Comparison of ENCODE assay signal across 26 mouse cellular contexts in genomic region chr4:129626035-129626434, GRCm38 (mm10). TPM values are rescaled to one million over a fixed set of nuclear protein-coding genes. Genes with fewer than 3 reads are reported as not detected.
DNase-seq lines count a peak whose midpoint lies in the region; ATAC-seq and TF ChIP-seq lines count a peak whose summit lies in the region.
"Had no signal": no experiment of that assay in that cellular context is flagged by ENCODE, and none has a peak within 500 bp of the region (broad histone marks: within the 10 kb centered on the region; RNA-seq: fewer than 3 reads in every experiment).

No protein-coding gene starts in this region.

- WGBS in forebrain, embryonic 16.5 days: 79% methylated on average over 6 of the region's 6 CpGs
- WGBS in forebrain, embryonic 14.5 days: 66% methylated on average over 6 of the region's 6 CpGs
- WGBS in neural tube, embryonic 15.5 days: 77% methylated on average over 6 of the region's 6 CpGs

- no peak overlapping the region for H3K4me2 ChIP-seq in forebrain, embryonic 16.5 days (ENCODE audit: low read length)
- no peak overlapping the region for H3K4me2 ChIP-seq in forebrain, embryonic 14.5 days (ENCODE audit: low read length)
- no peak overlapping the region for H3K4me2 ChIP-seq in neural tube, embryonic 15.5 days

- no peaks in the 10 kb centered on the region for H3K9me3 ChIP-seq in forebrain, embryonic 16.5 days (ENCODE audit: control insufficient read depth, low read length)
- H3K9me3 ChIP-seq in forebrain, embryonic 14.5 days (replicated peaks; ENCODE audit: control insufficient read depth, low read length): no peaks in the 10 kb centered on the region
- H3K9me3 ChIP-seq in neural tube, embryonic 15.5 days (replicated peaks): no peaks in the 10 kb centered on the region
- H3K9me3 ChIP-seq: forebrain, embryonic 12.5 days; limb, embryonic 13.5 days; lung, embryonic 15.5 days had no signal

- no peak for DNase-seq in forebrain, embryonic 14.5 days (ENCODE audit: low spot score)
- no peak for DNase-seq in layer of hippocampus, adult 2 months (ENCODE audit: low spot score in 2 of 2)
- DNase-seq in layer of hippocampus, postnatal 10 days (ENCODE audit: low spot score in 2 of 2): no peak
- DNase-seq in neural tube, embryonic 10.5 days (ENCODE audit: extremely low spot score, low spot score): no peak
- DNase-seq: adrenal gland, adult 2 months; adrenal gland, postnatal 36 days; B cell, adult 2 months; cerebellum, adult 8-10 months; cerebellum, postnatal 36 days; embryo, embryonic 11 days; gastrocnemius, postnatal 25 days; heart, adult 11 months; heart, postnatal 4 days; kidney, adult 9 months; kidney, postnatal 10 days; layer of hippocampus, adult 9-11 months; retina, postnatal 1 day; right cerebral cortex, postnatal 14 days; thymus, postnatal 4 days had no signal

- no peak for TF ChIP-seq CTCF in layer of hippocampus, adult 2 months (conservative IDR thresholded peaks at IDR 0.05)

- H3K9ac ChIP-seq in forebrain, embryonic 16.5 days (replicated peaks; ENCODE audit: low read depth, low read length): no peak overlapping the region
- no peak overlapping the region for H3K9ac ChIP-seq in forebrain, embryonic 14.5 days (ENCODE audit: low read length)
- H3K9ac ChIP-seq in neural tube, embryonic 15.5 days (replicated peaks): no peak overlapping the region
- H3K9ac ChIP-seq: limb, embryonic 13.5 days had no signal

- H3K4me3 ChIP-seq in forebrain, embryonic 16.5 days (replicated peaks; ENCODE audit: low read length): no peak overlapping the region
- no peak overlapping the region for H3K4me3 ChIP-seq in forebrain, embryonic 14.5 days (ENCODE audit: low read depth, low read length)
- no peak overlapping the region for H3K4me3 ChIP-seq in layer of hippocampus, adult 2 months
- H3K4me3 ChIP-seq in neural tube, embryonic 15.5 days (replicated peaks): no peak overlapping the region
- H3K4me3 ChIP-seq: erythroblast, embryonic 14.5 days; forebrain, embryonic 12.5 days; limb, embryonic 13.5 days; lung, embryonic 15.5 days had no signal

- 0 out of 2 replicates have a peak overlapping the region, but pooled peaks have one; percentile 5 for H3K27ac ChIP-seq in forebrain, embryonic 16.5 days (ENCODE audit: low read length)
- H3K27ac ChIP-seq in forebrain, embryonic 14.5 days (ENCODE audit: low read depth, low read length): no peak overlapping the region
- H3K27ac ChIP-seq in layer of hippocampus, adult 2 months: peak overlapping the region; percentile 98; the same call in 1 of the 2 replicates
- H3K27ac ChIP-seq in neural tube, embryonic 15.5 days (replicated peaks): peak overlapping the region; percentile 93
- H3K27ac ChIP-seq: limb, embryonic 13.5 days had no signal

- ATAC-seq in forebrain, embryonic 16.5 days: no peak
- no peak for ATAC-seq in forebrain, embryonic 14.5 days
- ATAC-seq in neural tube, embryonic 15.5 days (ENCODE audit: low FRiP score): no peak
- ATAC-seq: intestine, postnatal 0 days had no signal

- peaks cover 37% of the 10 kb centered on the region for H3K4me1 ChIP-seq in forebrain, embryonic 16.5 days (replicated peaks; ENCODE audit: control insufficient read depth, insufficient read depth, low read length)
- H3K4me1 ChIP-seq in forebrain, embryonic 14.5 days (ENCODE audit: control insufficient read depth, insufficient read depth, low read length): peaks cover 24% of the 10 kb centered on the region
- H3K4me1 ChIP-seq in neural tube, embryonic 15.5 days: peaks cover 44% of the 10 kb centered on the region

- no peaks in the 10 kb centered on the region for H3K27me3 ChIP-seq in forebrain, embryonic 16.5 days (replicated peaks; ENCODE audit: control insufficient read depth, insufficient read depth, low read length)
- no peaks in the 10 kb centered on the region for H3K27me3 ChIP-seq in forebrain, embryonic 14.5 days (replicated peaks; ENCODE audit: control insufficient read depth, insufficient read depth, low read length)
- no peaks in the 10 kb centered on the region for H3K27me3 ChIP-seq in neural tube, embryonic 15.5 days (replicated peaks)
- H3K27me3 ChIP-seq: forebrain, embryonic 12.5 days; limb, embryonic 13.5 days; lung, embryonic 15.5 days had no signal

- peaks cover 39% of the 10 kb centered on the region for H3K36me3 ChIP-seq in forebrain, embryonic 16.5 days (ENCODE audit: control insufficient read depth, insufficient read depth)
- H3K36me3 ChIP-seq in forebrain, embryonic 14.5 days (ENCODE audit: control insufficient read depth, insufficient read depth, low read length): peaks cover 52% of the 10 kb centered on the region
- peaks cover 51% of the 10 kb centered on the region for H3K36me3 ChIP-seq in neural tube, embryonic 15.5 days

RNA-seq across cellular contexts. Expression of gene Ccdc28b, which starts 2.3 kb away (rescaled TPM):
- 109 and 133 TPM in 2 replicates for polyA plus RNA-seq in forebrain, embryonic 16.5 days (2015; fragmentation: Nextera tagmentation; extraction: Ambion mirVana)
- polyA plus RNA-seq in forebrain, embryonic 14.5 days (2014; fragmentation: Nextera tagmentation; extraction: Ambion mirVana): 112 and 115 TPM in 2 replicates
- 10 to 100 TPM; 70.2 to 81.0 TPM for total RNA-seq in layer of hippocampus, adult 2 months (2021)
- 100 to 1,000 TPM; 123 to 140 TPM for total RNA-seq in layer of hippocampus, postnatal 10 days (2021)
- 155 and 168 TPM in 2 replicates for polyA plus RNA-seq in neural tube, embryonic 15.5 days (2015; fragmentation: Nextera tagmentation; extraction: Ambion mirVana)

RNA-seq across cellular contexts. Expression of gene Iqcc, which starts 7.1 kb away (rescaled TPM):
- 30.7 and 37.0 TPM in 2 replicates for polyA plus RNA-seq in forebrain, embryonic 16.5 days (2015; fragmentation: Nextera tagmentation; extraction: Ambion mirVana)
- polyA plus RNA-seq in forebrain, embryonic 14.5 days (2014; fragmentation: Nextera tagmentation; extraction: Ambion mirVana): 23.6 and 29.4 TPM in 2 replicates
- total RNA-seq in layer of hippocampus, adult 2 months (2021): 10 to 100 TPM; 31.5 to 34.3 TPM
- 10 to 100 TPM; 27.5 to 27.6 TPM for total RNA-seq in layer of hippocampus, postnatal 10 days (2021)
- 32.7 and 34.5 TPM in 2 replicates for polyA plus RNA-seq in neural tube, embryonic 15.5 days (2015; fragmentation: Nextera tagmentation; extraction: Ambion mirVana)

RNA-seq across cellular contexts. Expression of gene Dcdc2b, which starts 12.0 kb away (rescaled TPM):
- 2.6 and 4.0 TPM in 2 replicates for polyA plus RNA-seq in forebrain, embryonic 16.5 days (2015; fragmentation: Nextera tagmentation; extraction: Ambion mirVana)
- 2.2 and 3.2 TPM in 2 replicates for polyA plus RNA-seq in forebrain, embryonic 14.5 days (2014; fragmentation: Nextera tagmentation; extraction: Ambion mirVana)
- 1 to 10 TPM; 5.7 to 7.4 TPM for total RNA-seq in layer of hippocampus, adult 2 months (2021)
- 1 to 10 TPM; 3.1 to 5.3 TPM for total RNA-seq in layer of hippocampus, postnatal 10 days (2021)
- polyA plus RNA-seq in neural tube, embryonic 15.5 days (2015; fragmentation: Nextera tagmentation; extraction: Ambion mirVana): 2.5 and 3.8 TPM in 2 replicates
- polyA plus RNA-seq: erythroblast, embryonic 14.5 days had no signal

RNA-seq across cellular contexts. Expression of gene Txlna, which starts 14.8 kb away (rescaled TPM):
- polyA plus RNA-seq in forebrain, embryonic 16.5 days (2015; fragmentation: Nextera tagmentation; extraction: Ambion mirVana): 68.1 and 72.8 TPM in 2 replicates
- polyA plus RNA-seq in forebrain, embryonic 14.5 days (2014; fragmentation: Nextera tagmentation; extraction: Ambion mirVana): 65.4 and 71.6 TPM in 2 replicates
- 10 to 100 TPM; 49.7 to 51.3 TPM for total RNA-seq in layer of hippocampus, adult 2 months (2021)
- total RNA-seq in layer of hippocampus, postnatal 10 days (2021): 10 to 100 TPM; 41.4 to 46.8 TPM
- polyA plus RNA-seq in neural tube, embryonic 15.5 days (2015; fragmentation: Nextera tagmentation; extraction: Ambion mirVana): 37.3 and 51.0 TPM in 2 replicates

RNA-seq across cellular contexts. Expression of gene Tmem234, which starts 25.6 kb away (rescaled TPM):
- 139 and 164 TPM in 2 replicates for polyA plus RNA-seq in forebrain, embryonic 16.5 days (2015; fragmentation: Nextera tagmentation; extraction: Ambion mirVana)
- polyA plus RNA-seq in forebrain, embryonic 14.5 days (2014; fragmentation: Nextera tagmentation; extraction: Ambion mirVana): 144 and 179 TPM in 2 replicates
- total RNA-seq in layer of hippocampus, adult 2 months (2021): 10 to 100 TPM; 83.1 to 86.2 TPM
- 10 to 100 TPM; 95.6 to 99.1 TPM for total RNA-seq in layer of hippocampus, postnatal 10 days (2021)
- 198 and 199 TPM in 2 replicates for polyA plus RNA-seq in neural tube, embryonic 15.5 days (2015; fragmentation: Nextera tagmentation; extraction: Ambion mirVana)
